Mouse (Mus musculus) lung, postnatal 0 days (tissue): Measurements from ENCODE around the gene Robo1. TPM values are rescaled to one million over a fixed set of nuclear protein-coding genes. Genes with fewer than 3 reads are reported as not detected.

Experiments
- ATAC-seq: fragments of 200-750 bp; cut with Nextera tagmentation; 2 replicates; pipeline ENCODE4 v1.8.0; 2017; ENCODE audit warnings: moderate library complexity
- DNase-seq: peaks from one replicate; pipeline ENCODE4 v3.0.0-alpha.2; 2016; ENCODE audit warnings: low spot score
- H3K27ac ChIP-seq: fragments of 300-500 bp; sonication (generic); 2 replicates; pipeline ENCODE4 v1.5.1; 2014; ENCODE audit warnings: antibody characterized with exemption, mild to moderate bottlenecking, low read length, mixed read lengths
- H3K27me3 ChIP-seq: fragments of 300-500 bp; sonication (generic); replicated peaks from 2 replicates; pipeline ENCODE4 v1.6.1; 2014; ENCODE audit warnings: low read length, mixed read lengths; ENCODE audit not compliant: insufficient read depth
- H3K36me3 ChIP-seq: fragments of 300-500 bp; sonication (generic); 2 replicates; pipeline ENCODE4 v1.6.1; 2014; ENCODE audit warnings: low read length, mixed read lengths; ENCODE audit not compliant: insufficient read depth
- H3K4me1 ChIP-seq: fragments of 300-500 bp; sonication (generic); 2 replicates; pipeline ENCODE4 v1.6.1; 2014; ENCODE audit warnings: antibody characterized with exemption, low read depth, low read length, mixed read lengths; ENCODE audit not compliant: insufficient read depth
- H3K4me2 ChIP-seq: fragments of 300-500 bp; sonication (generic); replicated peaks from 2 replicates; pipeline ENCODE4 v1.6.1; 2014; ENCODE audit warnings: low read depth, mild to moderate bottlenecking, low read length, moderate library complexity, mixed read lengths
- H3K4me3 ChIP-seq: fragments of 300-500 bp; sonication (generic); 2 replicates; pipeline ENCODE4 v1.5.1; 2014; ENCODE audit warnings: low read depth, low read length
- H3K9ac ChIP-seq: fragments of 300-500 bp; sonication (generic); replicated peaks from 2 replicates; pipeline ENCODE4 v1.6.1; 2014; ENCODE audit warnings: low read depth, mild to moderate bottlenecking
- H3K9me3 ChIP-seq: fragments of 300-500 bp; sonication (generic); 2 replicates; pipeline ENCODE4 v1.6.1; 2016; ENCODE audit warnings: low read length, mixed read lengths
- CTCF ChIP-seq: IDR thresholded peaks from 2 replicates; pipeline ENCODE4 v1.5.1; 2016; ENCODE audit warnings: antibody characterized with exemption, mild to moderate bottlenecking
- EP300 ChIP-seq: IDR thresholded peaks from 2 replicates; pipeline ENCODE4 v1.6.1; 2016; ENCODE audit warnings: antibody characterized with exemption, mild to moderate bottlenecking, control low read depth
- WGBS: fragments of 180-500 bp; shearing (Covaris S2); extraction: QIAGEN DNeasy Blood & Tissue Kit; methylation state at CpG from one replicate; pipeline ENCODE4 v1.1.7; 2014; 5-methylcytosine and 5-hydroxymethylcytosine counted together
- polyA plus RNA-seq: library from polyadenylated mRNA; unstranded; fragments of >200 nt; fragmentation: Nextera tagmentation; extraction: Ambion mirVana; gene quantifications from 2 replicates; pipeline ENCODE4 v1.2.1, GENCODE M21; 2015

Gene Robo1
- polyA plus RNA-seq, 1 experiment from 2014 or later, result 7.0 TPM

DNA sequence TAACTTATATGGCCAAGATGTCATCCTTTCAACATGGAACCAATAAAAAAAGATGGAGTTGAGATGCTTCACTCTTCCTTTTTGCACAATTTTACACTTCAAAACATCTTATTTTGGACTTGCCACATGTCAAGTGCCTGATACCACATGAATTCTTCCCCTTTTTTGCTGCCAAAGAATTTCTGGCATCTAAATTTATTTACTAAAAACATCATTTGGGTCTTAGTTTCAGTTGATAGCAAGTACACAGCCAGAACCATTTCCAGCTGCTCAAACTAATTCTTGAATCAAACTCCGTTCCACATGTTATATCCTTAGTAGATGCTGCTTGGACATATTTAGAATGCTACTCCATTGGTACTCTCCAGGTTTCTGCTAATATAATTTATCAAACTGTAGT is 267.1 kb downstream of the Robo1 start:
- H3K9ac ChIP-seq, result no peak overlapping the region
- H3K36me3 ChIP-seq, result no peaks in the 10 kb centered on the region
- no peaks in the 10 kb centered on the region for H3K27me3 ChIP-seq
- no peaks in the 10 kb centered on the region for H3K9me3 ChIP-seq
- TF ChIP-seq CTCF (no peak), EP300 (no peak)
- ATAC-seq, result no peak
- 71% methylated on average over 1 of the region's 1 CpGs for WGBS
- no peak overlapping the region for H3K4me2 ChIP-seq
- no peak overlapping the region for H3K4me3 ChIP-seq
- no peaks in the 10 kb centered on the region for H3K4me1 ChIP-seq
- no peak overlapping the region for H3K27ac ChIP-seq
- no peak for DNase-seq

DNA sequence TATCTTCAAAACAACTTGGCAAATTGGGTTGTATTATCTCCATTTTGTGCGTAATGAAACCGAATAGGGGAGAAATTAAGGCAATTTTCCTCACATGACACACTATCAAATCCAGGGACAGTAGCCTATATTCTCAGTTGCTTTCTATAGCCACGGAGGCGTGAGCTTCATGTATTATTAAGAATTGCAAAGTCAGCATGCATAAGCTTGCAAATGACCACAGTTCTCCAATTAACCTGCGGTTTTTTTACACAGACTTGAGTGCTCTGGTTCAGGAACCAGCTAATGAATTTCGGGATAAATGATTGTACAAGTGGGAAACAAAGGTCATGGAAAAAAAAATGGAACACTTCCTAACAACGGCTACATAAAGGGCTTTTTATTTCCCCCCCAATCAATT is 268.9 kb downstream of the Robo1 start:
- Histone ChIP-seq H3K36me3 (no peaks in the 10 kb centered on the region), H3K4me2 (no peak overlapping the region), H3K27ac (no peak overlapping the region), H3K9ac (no peak overlapping the region), H3K4me1 (no peaks in the 10 kb centered on the region), H3K9me3 (no peaks in the 10 kb centered on the region), H3K4me3 (no peak overlapping the region), H3K27me3 (no peaks in the 10 kb centered on the region)
- 73% methylated on average over 7 of the region's 7 CpGs for WGBS
- TF ChIP-seq CTCF (no peak), EP300 (no peak)
- DNase-seq (no peak), ATAC-seq (no peak)

DNA sequence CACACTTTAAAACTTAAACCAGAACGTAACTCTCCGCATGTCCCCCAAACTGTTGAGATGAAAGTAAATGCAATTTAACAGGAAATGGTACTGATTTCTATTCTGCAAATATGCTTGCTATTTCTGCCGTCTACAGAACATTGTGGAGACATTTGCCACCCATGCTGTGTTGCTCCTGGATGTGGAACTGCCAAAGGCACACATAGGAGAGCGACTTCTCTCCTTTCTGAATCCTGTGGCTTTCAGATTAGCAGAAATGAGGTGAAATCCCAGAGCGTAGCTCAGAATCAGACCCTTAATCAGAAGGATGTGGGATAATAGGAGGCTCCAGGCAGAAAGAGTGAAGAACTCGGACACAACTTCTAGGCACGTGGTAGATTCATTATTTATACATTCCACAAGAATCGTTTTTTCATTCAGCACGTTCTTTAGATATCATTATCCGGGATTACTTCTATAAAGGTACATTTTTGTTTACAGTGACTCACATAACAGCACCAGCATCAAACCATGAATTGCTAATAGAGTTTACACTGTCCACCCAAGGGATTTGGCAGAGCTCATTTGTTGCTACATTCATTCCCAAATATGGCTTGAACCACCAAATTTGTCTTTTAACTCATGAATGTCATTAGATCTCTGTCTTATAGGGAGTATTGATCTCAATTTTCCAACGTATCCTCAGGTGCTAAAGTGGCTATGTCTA is 276.5 kb downstream of the Robo1 start:
- 63% methylated on average over 11 of the region's 11 CpGs for WGBS
- ATAC-seq, result no peak
- no peak for TF ChIP-seq CTCF
- no peak for TF ChIP-seq EP300

DNA sequence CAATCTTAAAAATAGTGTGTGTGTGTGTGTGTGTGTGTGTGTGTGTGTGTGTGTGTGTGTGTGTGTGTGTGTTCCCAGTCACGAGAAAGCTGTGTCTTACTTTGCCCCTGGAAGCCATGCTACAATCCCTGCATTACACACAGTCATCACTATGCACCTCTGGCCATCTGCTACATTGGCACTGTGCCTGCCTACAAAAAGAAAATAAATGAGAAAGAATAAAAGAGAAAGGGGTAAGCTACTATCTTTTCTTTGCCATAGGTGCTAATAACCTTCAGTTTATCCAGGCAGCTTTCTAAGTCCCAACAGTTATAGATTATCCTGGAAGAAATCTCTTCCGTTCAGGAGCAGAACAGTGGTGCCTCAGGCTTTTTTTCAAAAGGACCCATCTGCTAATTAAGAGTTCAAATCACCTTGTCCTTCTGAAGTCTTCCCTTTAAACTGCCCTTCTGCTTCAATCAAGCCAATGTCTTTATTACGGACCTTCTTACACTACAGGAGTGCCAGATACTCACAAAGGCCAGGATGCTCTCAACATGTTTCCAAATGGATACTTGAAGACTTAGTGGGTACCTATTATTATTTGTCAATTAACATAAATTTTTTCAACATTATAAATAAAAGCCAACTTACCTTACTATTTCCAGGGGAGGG is 277.2 kb downstream of the Robo1 start:
- Histone ChIP-seq H3K27ac (no peak overlapping the region), H3K36me3 (no peaks in the 10 kb centered on the region), H3K27me3 (no peaks in the 10 kb centered on the region), H3K4me1 (no peaks in the 10 kb centered on the region), H3K4me3 (no peak overlapping the region), H3K9ac (no peak overlapping the region), H3K9me3 (no peaks in the 10 kb centered on the region), H3K4me2 (no peak overlapping the region)
- DNase-seq (no peak), ATAC-seq (no peak)
- 63% methylated on average over 3 of the region's 3 CpGs for WGBS
- no peak for TF ChIP-seq EP300
- TF ChIP-seq CTCF, result no peak

More for the DNA sequence above, 276.5 kb downstream of the Robo1 start:
- no peak overlapping the region for H3K4me3 ChIP-seq
- H3K4me2 ChIP-seq, result no peak overlapping the region
- H3K4me1 ChIP-seq, result no peaks in the 10 kb centered on the region
- H3K9ac ChIP-seq, result no peak overlapping the region
- no peaks in the 10 kb centered on the region for H3K9me3 ChIP-seq
- no peak overlapping the region for H3K27ac ChIP-seq
- H3K36me3 ChIP-seq, result no peaks in the 10 kb centered on the region
- DNase-seq, result peak; percentile 28
- H3K27me3 ChIP-seq, result no peaks in the 10 kb centered on the region

DNA sequence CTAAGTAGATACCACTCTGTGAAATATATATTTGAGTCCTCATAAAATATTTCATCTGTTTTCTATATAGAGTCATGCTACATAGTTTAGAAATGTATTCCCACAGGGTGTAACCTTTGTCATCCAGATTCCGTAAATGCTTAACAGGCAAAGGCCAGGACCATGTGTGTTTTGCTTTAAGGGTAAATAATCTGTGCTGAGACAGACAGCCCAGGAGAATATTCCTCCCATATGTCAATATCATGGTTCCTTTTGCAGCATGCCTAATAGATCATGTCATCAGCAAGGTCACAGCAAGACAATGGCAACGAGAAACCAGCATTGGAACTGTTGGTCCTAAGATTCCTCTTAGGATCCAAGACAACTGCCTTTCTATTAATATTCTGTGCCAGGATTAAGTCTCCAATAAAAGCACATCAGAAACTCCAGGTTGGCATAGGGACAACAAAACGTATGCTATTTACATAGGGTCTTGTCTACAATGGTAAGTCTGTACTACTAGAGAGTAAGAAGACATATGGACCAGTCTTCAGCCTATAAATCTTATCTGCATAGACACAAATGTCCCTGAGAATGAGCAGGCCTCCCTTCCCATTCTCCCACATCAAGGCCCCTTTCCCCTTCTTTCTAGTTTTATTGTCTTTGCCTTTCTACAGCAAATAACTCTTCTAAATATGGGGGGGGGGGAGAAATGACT is 279.4 kb downstream of the Robo1 start:
- H3K9ac ChIP-seq, result no peak overlapping the region
- H3K27me3 ChIP-seq, result no peaks in the 10 kb centered on the region
- WGBS, result 58% methylated on average over 3 of the region's 3 CpGs
- no peaks in the 10 kb centered on the region for H3K4me1 ChIP-seq
- no peak overlapping the region for H3K4me2 ChIP-seq
- no peaks in the 10 kb centered on the region for H3K9me3 ChIP-seq
- TF ChIP-seq EP300, result no peak
- no peak for TF ChIP-seq CTCF
- ATAC-seq (no peak), DNase-seq (no peak)
- no peak overlapping the region for H3K27ac ChIP-seq
- H3K36me3 ChIP-seq, result no peaks in the 10 kb centered on the region
- no peak overlapping the region for H3K4me3 ChIP-seq

DNA sequence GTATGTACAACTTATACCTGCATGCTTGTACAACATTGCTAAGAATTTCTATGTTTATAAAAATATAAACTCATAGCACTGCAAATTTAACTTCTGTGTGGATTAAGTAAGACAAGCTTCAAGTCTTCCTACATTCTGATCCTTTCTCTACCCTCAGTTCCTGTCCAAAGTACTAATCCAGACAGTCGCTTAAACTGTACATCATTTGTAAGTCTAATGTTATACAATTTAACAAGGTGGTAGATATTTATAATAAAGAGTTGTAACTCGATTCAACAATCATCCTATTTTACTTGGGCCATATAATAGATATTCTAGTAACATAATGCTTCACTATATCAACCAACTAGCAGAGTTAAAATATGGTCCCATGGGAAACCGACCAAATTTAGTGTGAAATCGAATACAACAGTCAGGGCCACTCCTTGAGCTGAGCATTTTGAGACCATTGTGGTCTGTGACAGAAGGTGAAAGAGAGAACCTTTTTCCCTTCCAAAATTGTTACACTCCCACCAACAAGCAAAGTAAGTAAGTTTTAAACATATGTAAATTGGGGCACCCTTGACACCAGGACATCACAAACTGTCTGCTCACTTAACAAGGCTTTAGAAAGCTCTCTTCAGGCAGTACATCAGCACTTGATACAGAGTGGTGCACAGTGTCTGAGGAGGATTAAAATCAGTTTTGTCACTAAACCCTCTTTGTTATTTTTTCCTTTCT is 295.5 kb downstream of the Robo1 start:
- Histone ChIP-seq H3K9me3 (no peaks in the 10 kb centered on the region), H3K4me1 (no peaks in the 10 kb centered on the region), H3K4me2 (no peak overlapping the region), H3K27me3 (no peaks in the 10 kb centered on the region), H3K36me3 (no peaks in the 10 kb centered on the region), H3K27ac (no peak overlapping the region), H3K4me3 (no peak overlapping the region), H3K9ac (no peak overlapping the region)
- DNase-seq (no peak), ATAC-seq (no peak)
- 75% methylated on average over 4 of the region's 4 CpGs for WGBS
- TF ChIP-seq CTCF, result no peak
- no peak for TF ChIP-seq EP300
